Mouse (Mus musculus): ENCODE measurements around the gene Gne. TPM values are rescaled to one million over a fixed set of nuclear protein-coding genes. Genes with fewer than 3 reads are reported as not detected.

The Gne gene
- polyA plus RNA-seq, 1 experiment from 2014 or later = 20.3 TPM

GRCm38 (mm10) chr4:44004126-44004525 lies 79.9 kb downstream of the Gne start, which contains the start of gene Clta:
TSS of gene Clta (plus strand) at chr4:44004452.
- WGBS = 85% methylated on average over 5 of the region's 5 CpGs
- H3K9ac ChIP-seq (replicated peaks; ENCODE audit: low read length) = no peak within 1 kb of the TSS
- H3K4me3 ChIP-seq (ENCODE audit: low read depth, low read length) = no peak within 1 kb of the TSS

GRCm38 (mm10) chr4:44003622-44004021 lies 80.4 kb downstream of the Gne start:
- no peak for ATAC-seq (replicated peaks; ENCODE audit: insufficient number of reproducible peaks, low FRiP score, low TSS enrichment, low read depth)

More at GRCm38 (mm10) chr4:44004126-44004525, 79.9 kb downstream of the Gne start, which contains the start of gene Clta:
- Histone ChIP-seq H3K27me3 (ENCODE audit: control insufficient read depth, insufficient read depth, low read length) (no peaks in the 10 kb centered on the region), H3K9me3 (replicated peaks; ENCODE audit: control insufficient read depth, low read length) (no peaks in the 10 kb centered on the region), H3K4me2 (ENCODE audit: low read depth, low read length) (no peak within 1 kb of the TSS), H3K36me3 (replicated peaks; ENCODE audit: control insufficient read depth, insufficient read depth, low read depth, low read length) (no peaks in the 10 kb centered on the region), H3K4me1 (ENCODE audit: control insufficient read depth, insufficient read depth, low read length) (no peaks in the 10 kb centered on the region), H3K27ac (replicated peaks; ENCODE audit: low read depth, low read length) (no peak within 1 kb of the TSS)
- ATAC-seq (replicated peaks; ENCODE audit: insufficient number of reproducible peaks, low FRiP score, low TSS enrichment, low read depth) = no peak
- DNase-seq (ENCODE audit: low spot score) = no peak

GRCm38 (mm10) chr4:43994342-43994741 lies 89.6 kb downstream of the Gne start:
- Histone ChIP-seq H3K9me3 (replicated peaks; ENCODE audit: control insufficient read depth, low read length) (no peaks in the 10 kb centered on the region), H3K27me3 (ENCODE audit: control insufficient read depth, insufficient read depth, low read length) (no peaks in the 10 kb centered on the region), H3K36me3 (replicated peaks; ENCODE audit: control insufficient read depth, insufficient read depth, low read depth, low read length) (no peaks in the 10 kb centered on the region), H3K4me3 (ENCODE audit: low read depth, low read length) (no peak overlapping the region), H3K9ac (replicated peaks; ENCODE audit: low read length) (no peak overlapping the region), H3K4me2 (ENCODE audit: low read depth, low read length) (no peak overlapping the region), H3K27ac (replicated peaks; ENCODE audit: low read depth, low read length) (no peak overlapping the region), H3K4me1 (ENCODE audit: control insufficient read depth, insufficient read depth, low read length) (no peaks in the 10 kb centered on the region)
- ATAC-seq (replicated peaks; ENCODE audit: insufficient number of reproducible peaks, low FRiP score, low TSS enrichment, low read depth) (no peak), DNase-seq (ENCODE audit: low spot score) (no peak)
- 77% methylated on average over 2 of the region's 2 CpGs for WGBS

More at GRCm38 (mm10) chr4:44003622-44004021, 80.4 kb downstream of the Gne start:
- Histone ChIP-seq H3K9me3 (replicated peaks; ENCODE audit: control insufficient read depth, low read length) (no peaks in the 10 kb centered on the region), H3K36me3 (replicated peaks; ENCODE audit: control insufficient read depth, insufficient read depth, low read depth, low read length) (no peaks in the 10 kb centered on the region), H3K27ac (replicated peaks; ENCODE audit: low read depth, low read length) (no peak overlapping the region), H3K27me3 (ENCODE audit: control insufficient read depth, insufficient read depth, low read length) (no peaks in the 10 kb centered on the region), H3K4me2 (ENCODE audit: low read depth, low read length) (no peak overlapping the region), H3K4me1 (ENCODE audit: control insufficient read depth, insufficient read depth, low read length) (no peaks in the 10 kb centered on the region), H3K9ac (replicated peaks; ENCODE audit: low read length) (no peak overlapping the region), H3K4me3 (ENCODE audit: low read depth, low read length) (no peak overlapping the region)
- no peak for DNase-seq (ENCODE audit: low spot score)
- 86% methylated on average over 6 of the region's 6 CpGs for WGBS

GRCm38 (mm10) chr4:43993072-43993471 lies 90.9 kb downstream of the Gne start:
- no peak overlapping the region for H3K9ac ChIP-seq (replicated peaks; ENCODE audit: low read length)
- no peaks in the 10 kb centered on the region for H3K27me3 ChIP-seq (ENCODE audit: control insufficient read depth, insufficient read depth, low read length)
- DNase-seq (ENCODE audit: low spot score) (no peak), ATAC-seq (replicated peaks; ENCODE audit: insufficient number of reproducible peaks, low FRiP score, low TSS enrichment, low read depth) (no peak)
- 92% methylated on average over 11 of the region's 11 CpGs for WGBS
- no peak overlapping the region for H3K4me2 ChIP-seq (ENCODE audit: low read depth, low read length)
- no peaks in the 10 kb centered on the region for H3K4me1 ChIP-seq (ENCODE audit: control insufficient read depth, insufficient read depth, low read length)
- no peak overlapping the region for H3K27ac ChIP-seq (replicated peaks; ENCODE audit: low read depth, low read length)
- H3K9me3 ChIP-seq (replicated peaks; ENCODE audit: control insufficient read depth, low read length) = no peaks in the 10 kb centered on the region
- H3K36me3 ChIP-seq (replicated peaks; ENCODE audit: control insufficient read depth, insufficient read depth, low read depth, low read length) = no peaks in the 10 kb centered on the region
- H3K4me3 ChIP-seq (ENCODE audit: low read depth, low read length) = no peak overlapping the region

GRCm38 (mm10) chr4:43988976-43989375 lies 95.0 kb downstream of the Gne start:
- Histone ChIP-seq H3K9me3 (replicated peaks; ENCODE audit: control insufficient read depth, low read length) (no peaks in the 10 kb centered on the region), H3K36me3 (replicated peaks; ENCODE audit: control insufficient read depth, insufficient read depth, low read depth, low read length) (no peaks in the 10 kb centered on the region), H3K4me1 (ENCODE audit: control insufficient read depth, insufficient read depth, low read length) (no peaks in the 10 kb centered on the region), H3K9ac (replicated peaks; ENCODE audit: low read length) (no peak overlapping the region), H3K4me3 (ENCODE audit: low read depth, low read length) (no peak overlapping the region), H3K27ac (replicated peaks; ENCODE audit: low read depth, low read length) (no peak overlapping the region), H3K27me3 (ENCODE audit: control insufficient read depth, insufficient read depth, low read length) (no peaks in the 10 kb centered on the region), H3K4me2 (ENCODE audit: low read depth, low read length) (no peak overlapping the region)
- DNase-seq (ENCODE audit: low spot score) = no peak
- WGBS = 85% methylated on average over 3 of the region's 3 CpGs
- no peak for ATAC-seq (replicated peaks; ENCODE audit: insufficient number of reproducible peaks, low FRiP score, low TSS enrichment, low read depth)

- H3K9ac ChIP-seq (replicated peaks; ENCODE audit: low read length) = no peak overlapping the region
- WGBS = 92% methylated on average over 19 of the region's 19 CpGs
- no peak overlapping the region for H3K4me3 ChIP-seq (ENCODE audit: low read depth, low read length)
- H3K9me3 ChIP-seq (replicated peaks; ENCODE audit: control insufficient read depth, low read length) = no peaks in the 10 kb centered on the region
- no peaks in the 10 kb centered on the region for H3K27me3 ChIP-seq (ENCODE audit: control insufficient read depth, insufficient read depth, low read length)
- no peak overlapping the region for H3K4me2 ChIP-seq (ENCODE audit: low read depth, low read length)
- no peak overlapping the region for H3K27ac ChIP-seq (replicated peaks; ENCODE audit: low read depth, low read length)
- no peak for DNase-seq (ENCODE audit: low spot score)
- no peaks in the 10 kb centered on the region; the same call in 1 of the 2 replicates for H3K4me1 ChIP-seq (ENCODE audit: control insufficient read depth, insufficient read depth, low read length)
- ATAC-seq (replicated peaks; ENCODE audit: insufficient number of reproducible peaks, low FRiP score, low TSS enrichment, low read depth) = no peak
- no peaks in the 10 kb centered on the region for H3K36me3 ChIP-seq (replicated peaks; ENCODE audit: control insufficient read depth, insufficient read depth, low read depth, low read length)
Observed at GRCm38 (mm10) chr4:43984326-43984725, 99.7 kb downstream of the Gne start.

Other genes starting within 250 kb of the Gne start
- gene Olfr157, start 244.0 kb downstream of the Gne start, polyA plus RNA-seq (2014; fragmentation: Nextera tagmentation; extraction: Ambion mirVana) = not detected in 2 replicates
- gene Olfr155, start 232.6 kb downstream of the Gne start, polyA plus RNA-seq (2014; fragmentation: Nextera tagmentation; extraction: Ambion mirVana) = not detected in 2 replicates
- gene Reck, start 208.6 kb downstream of the Gne start, polyA plus RNA-seq (2014; fragmentation: Nextera tagmentation; extraction: Ambion mirVana) = 21.7 and 24.3 TPM in 2 replicates
- 135 and 142 TPM in 2 replicates for gene Glipr2, start 126.8 kb downstream of the Gne start, polyA plus RNA-seq (2014; fragmentation: Nextera tagmentation; extraction: Ambion mirVana)
- not detected in 2 replicates for gene Ccin, start 100.7 kb downstream of the Gne start, polyA plus RNA-seq (2014; fragmentation: Nextera tagmentation; extraction: Ambion mirVana)
- 272 and 273 TPM in 2 replicates for gene Clta, start 79.7 kb downstream of the Gne start, polyA plus RNA-seq (2014; fragmentation: Nextera tagmentation; extraction: Ambion mirVana)
- 36.6 and 40.9 TPM in 2 replicates for gene Rnf38, start 149.6 kb upstream of the Gne start, polyA plus RNA-seq (2014; fragmentation: Nextera tagmentation; extraction: Ambion mirVana)
- 65.3 and 66.1 TPM in 2 replicates for gene Melk, start 216.7 kb upstream of the Gne start, polyA plus RNA-seq (2014; fragmentation: Nextera tagmentation; extraction: Ambion mirVana)